Mouse (Mus musculus): Measurements from ENCODE around the gene Mfap2.
A peak's percentile ranks its signal among the peaks of the same experiment; 100 is the strongest.

Mfap2 gene

GRCm38 (mm10) chr4:141010118-141010517, at the start of gene Mfap2:
Gene Mfap2, plus strand, starts transcription at chr4:141010418.
- DNase-seq (ENCODE audit: low spot score in 2 of 2), result no peak

- DNase-seq (ENCODE audit: low spot score in 2 of 2), result peak; percentile 95 to 96
Measured at GRCm38 (mm10) chr4:140960781-140961466, 49.3 kb upstream of the Mfap2 start, which contains the start of gene Sdhb. Gene Sdhb, plus strand, starts transcription at chr4:140961203.

GRCm38 (mm10) chr4:140961467-140962206, 48.6 kb upstream of the Mfap2 start:
- DNase-seq (ENCODE audit: low spot score in 2 of 2), result no peak

GRCm38 (mm10) chr4:140962207-140962909, 47.9 kb upstream of the Mfap2 start:
- DNase-seq (ENCODE audit: low spot score in 2 of 2), result no peak

- DNase-seq (ENCODE audit: low spot score in 2 of 2), result no peak
Measured at GRCm38 (mm10) chr4:140962950-140963349, 47.3 kb upstream of the Mfap2 start.

GRCm38 (mm10) chr4:140963941-140964597, 46.1 kb upstream of the Mfap2 start:
- DNase-seq (ENCODE audit: low spot score in 2 of 2), result no peak

- peak in 1 of 2 experiments; percentile 77 for DNase-seq (ENCODE audit: low spot score in 2 of 2)
Measured at GRCm38 (mm10) chr4:140964620-140965019, 45.6 kb upstream of the Mfap2 start.

GRCm38 (mm10) chr4:140967386-140968159, 42.6 kb upstream of the Mfap2 start:
- no peak for DNase-seq (ENCODE audit: low spot score in 2 of 2)

GRCm38 (mm10) chr4:140971691-140972090, 38.5 kb upstream of the Mfap2 start:
- DNase-seq (ENCODE audit: low spot score in 2 of 2), result no peak

- no peak for DNase-seq (ENCODE audit: low spot score in 2 of 2)
Measured at GRCm38 (mm10) chr4:140974408-140974807, 35.8 kb upstream of the Mfap2 start.

- no peak for DNase-seq (ENCODE audit: low spot score in 2 of 2)
Measured at GRCm38 (mm10) chr4:140975356-140975755, 34.9 kb upstream of the Mfap2 start.

- DNase-seq (ENCODE audit: low spot score in 2 of 2), result no peak
Measured at GRCm38 (mm10) chr4:140977278-140977677, 32.9 kb upstream of the Mfap2 start.

- DNase-seq (ENCODE audit: low spot score in 2 of 2), result no peak
Measured at GRCm38 (mm10) chr4:140977886-140978692, 32.1 kb upstream of the Mfap2 start.

GRCm38 (mm10) chr4:140981605-140982004, 28.6 kb upstream of the Mfap2 start:
- no peak for DNase-seq (ENCODE audit: low spot score in 2 of 2)

- no peak for DNase-seq (ENCODE audit: low spot score in 2 of 2)
Measured at GRCm38 (mm10) chr4:140982808-140983207, 27.4 kb upstream of the Mfap2 start.

GRCm38 (mm10) chr4:140983442-140983841, 26.8 kb upstream of the Mfap2 start:
- DNase-seq (ENCODE audit: low spot score in 2 of 2), result peak in 1 of 2 experiments; percentile 52

- no peak for DNase-seq (ENCODE audit: low spot score in 2 of 2)
Measured at GRCm38 (mm10) chr4:140984544-140984943, 25.7 kb upstream of the Mfap2 start.

- no peak for DNase-seq (ENCODE audit: low spot score in 2 of 2)
Measured at GRCm38 (mm10) chr4:140986024-140986710, 24.1 kb upstream of the Mfap2 start.

GRCm38 (mm10) chr4:140986711-140987395, 23.4 kb upstream of the Mfap2 start, which contains the start of gene Atp13a2:
Gene Atp13a2, plus strand, starts transcription at chr4:140986873.
- peak; percentile 84 to 93 for DNase-seq (ENCODE audit: low spot score in 2 of 2)
